ENCODE assay signal across 35 mouse cellular contexts in genomic region chr2:52846506-52846905, GRCm38 (mm10).
"Had no signal": no experiment of that assay in that cellular context is flagged by ENCODE, and none has a peak within 500 bp of the region (broad histone marks: within the 10 kb centered on the region; RNA-seq: fewer than 3 reads in every experiment).

No protein-coding gene starts in this region.

- H3K9me3 ChIP-seq: heart, embryonic 12.5 days; heart, embryonic 13.5 days; heart, embryonic 15.5 days; hindbrain, embryonic 10.5 days; hindbrain, embryonic 12.5 days; hindbrain, embryonic 13.5 days; hindbrain, embryonic 15.5 days; intestine, embryonic 15.5 days; kidney, embryonic 15.5 days had no signal

- DNase-seq: heart, postnatal 10 days; heart, postnatal 14 days; heart, postnatal 36 days; heart, postnatal 4 days; kidney, adult 11 months; kidney, adult 18-20 months; kidney, adult 2 months; kidney, adult 8-10 months; kidney, adult 9 months; kidney, postnatal 10 days; kidney, postnatal 14 days; kidney, postnatal 25 days; kidney, postnatal 36 days; kidney, postnatal 4 days; layer of hippocampus, adult 9-11 months; layer of hippocampus, postnatal 36 days had no signal

- H3K27me3 ChIP-seq: hindbrain, embryonic 12.5 days; hindbrain, embryonic 13.5 days; hindbrain, embryonic 15.5 days; intestine, embryonic 15.5 days; kidney, embryonic 15.5 days had no signal

- H3K9ac ChIP-seq: heart, embryonic 12.5 days; heart, embryonic 13.5 days; heart, embryonic 15.5 days; hindbrain, embryonic 12.5 days; hindbrain, embryonic 13.5 days; hindbrain, embryonic 14.5 days; hindbrain, embryonic 15.5 days; intestine, embryonic 15.5 days; kidney, embryonic 15.5 days had no signal

- H3K4me3 ChIP-seq: heart, embryonic 12.5 days; heart, embryonic 13.5 days; heart, embryonic 15.5 days; hindbrain, embryonic 10.5 days; hindbrain, embryonic 12.5 days; hindbrain, embryonic 13.5 days; hindbrain, embryonic 15.5 days; intestine, embryonic 15.5 days; kidney, embryonic 15.5 days; layer of hippocampus, adult 2 months; left cerebral cortex, adult 2 months had no signal

- H3K4me1 ChIP-seq: heart, embryonic 12.5 days; heart, embryonic 13.5 days; heart, embryonic 15.5 days; hindbrain, embryonic 10.5 days; hindbrain, embryonic 12.5 days; hindbrain, embryonic 13.5 days; hindbrain, embryonic 15.5 days; intestine, embryonic 15.5 days; kidney, embryonic 15.5 days had no signal

- H3K36me3 ChIP-seq: heart, embryonic 12.5 days; heart, embryonic 13.5 days; heart, embryonic 15.5 days; hindbrain, embryonic 10.5 days; hindbrain, embryonic 12.5 days; hindbrain, embryonic 13.5 days; hindbrain, embryonic 15.5 days; intestine, embryonic 15.5 days; kidney, embryonic 15.5 days had no signal

- H3K27ac ChIP-seq: heart, embryonic 13.5 days; heart, embryonic 15.5 days; hindbrain, embryonic 10.5 days; hindbrain, embryonic 12.5 days; hindbrain, embryonic 13.5 days; hindbrain, embryonic 14.5 days; hindbrain, embryonic 15.5 days; hindbrain, postnatal 0 days; intestine, embryonic 15.5 days; kidney, embryonic 15.5 days; kidney, postnatal 0 days; layer of hippocampus, adult 2 months; left cerebral cortex, adult 2 months had no signal

- H3K4me2 ChIP-seq: heart, embryonic 11.5 days; heart, embryonic 12.5 days; heart, embryonic 13.5 days; heart, embryonic 15.5 days; hindbrain, embryonic 12.5 days; hindbrain, embryonic 13.5 days; hindbrain, embryonic 14.5 days; hindbrain, embryonic 15.5 days; intestine, embryonic 15.5 days; kidney, embryonic 15.5 days had no signal

- ATAC-seq: hindbrain, embryonic 16.5 days; hindbrain, postnatal 0 days; inflammation-experienced regulatory T-cells, adult 6 months; intestine, embryonic 15.5 days; intestine, embryonic 16.5 days; intestine, postnatal 0 days had no signal
